Mouse (Mus musculus): ENCODE results near the gene L2hgdh. TPM values are rescaled to one million over a fixed set of nuclear protein-coding genes. Genes with fewer than 3 reads are reported as not detected.

Gene L2hgdh
- polyA plus RNA-seq, 1 experiment from 2014 or later: 9.0 TPM

- H3K27me3 ChIP-seq (replicated peaks; ENCODE audit: control insufficient read depth, insufficient read depth, low read length): no peaks in the 10 kb centered on the region
- H3K4me1 ChIP-seq (ENCODE audit: control insufficient read depth, insufficient read depth, low read length): no peaks in the 10 kb centered on the region
- no peak for DNase-seq (ENCODE audit: low spot score)
- no peak for ATAC-seq
- H3K4me3 ChIP-seq (ENCODE audit: low read depth, low read length): no peak overlapping the region
- H3K27ac ChIP-seq (ENCODE audit: low read depth, low read length): no peak overlapping the region
- no peaks in the 10 kb centered on the region for H3K36me3 ChIP-seq (ENCODE audit: control insufficient read depth, insufficient read depth, low read length)
- H3K9me3 ChIP-seq (replicated peaks; ENCODE audit: control insufficient read depth, low read length): no peaks in the 10 kb centered on the region
- H3K9ac ChIP-seq (ENCODE audit: low read length): no peak overlapping the region
- WGBS: 83% methylated on average over 3 of the region's 3 CpGs
- H3K4me2 ChIP-seq (ENCODE audit: low read length): no peak overlapping the region
These were observed 9.2 kb upstream of the L2hgdh start for GRCm38 (mm10) chr12:69733923-69734322.

- H3K36me3 ChIP-seq (ENCODE audit: control insufficient read depth, insufficient read depth, low read length): no peaks in the 10 kb centered on the region
These were observed 8.8 kb upstream of the L2hgdh start for GRCm38 (mm10) chr12:69733518-69733917.

GRCm38 (mm10) chr12:69732221-69732620 is 7.5 kb upstream of the L2hgdh start:
- no peaks in the 10 kb centered on the region for H3K36me3 ChIP-seq (ENCODE audit: control insufficient read depth, insufficient read depth, low read length)
- H3K4me1 ChIP-seq (ENCODE audit: control insufficient read depth, insufficient read depth, low read length): no peaks in the 10 kb centered on the region
- H3K27ac ChIP-seq (ENCODE audit: low read depth, low read length): no peak overlapping the region
- no peak overlapping the region for H3K4me3 ChIP-seq (ENCODE audit: low read depth, low read length)
- H3K9me3 ChIP-seq (replicated peaks; ENCODE audit: control insufficient read depth, low read length): no peaks in the 10 kb centered on the region
- no peaks in the 10 kb centered on the region for H3K27me3 ChIP-seq (replicated peaks; ENCODE audit: control insufficient read depth, insufficient read depth, low read length)
- no peak overlapping the region for H3K4me2 ChIP-seq (ENCODE audit: low read length)
- ATAC-seq (no peak), DNase-seq (ENCODE audit: low spot score) (no peak)
- no peak overlapping the region for H3K9ac ChIP-seq (ENCODE audit: low read length)
- WGBS: 46% methylated on average over 5 of the region's 5 CpGs

More at GRCm38 (mm10) chr12:69733518-69733917, 8.8 kb upstream of the L2hgdh start:
- H3K9ac ChIP-seq (ENCODE audit: low read length): no peak overlapping the region
- DNase-seq (ENCODE audit: low spot score): peak; percentile 86
- ATAC-seq: peak; percentile 65; the same call in 1 of the 2 replicates
- no peak overlapping the region for H3K4me3 ChIP-seq (ENCODE audit: low read depth, low read length)
- H3K4me1 ChIP-seq (ENCODE audit: control insufficient read depth, insufficient read depth, low read length): no peaks in the 10 kb centered on the region
- H3K9me3 ChIP-seq (replicated peaks; ENCODE audit: control insufficient read depth, low read length): no peaks in the 10 kb centered on the region
- no peaks in the 10 kb centered on the region for H3K27me3 ChIP-seq (replicated peaks; ENCODE audit: control insufficient read depth, insufficient read depth, low read length)
- WGBS: 9% methylated on average over 2 of the region's 2 CpGs
- no peak overlapping the region for H3K4me2 ChIP-seq (ENCODE audit: low read length)
- H3K27ac ChIP-seq (ENCODE audit: low read depth, low read length): no peak overlapping the region

- no peak for DNase-seq (ENCODE audit: low spot score)
- no peak for ATAC-seq
- no peaks in the 10 kb centered on the region for H3K9me3 ChIP-seq (replicated peaks; ENCODE audit: control insufficient read depth, low read length)
- H3K4me3 ChIP-seq (ENCODE audit: low read depth, low read length): no peak overlapping the region
- H3K27ac ChIP-seq (ENCODE audit: low read depth, low read length): no peak overlapping the region
- WGBS: 86% methylated on average over 1 of the region's 1 CpGs
- H3K9ac ChIP-seq (ENCODE audit: low read length): no peak overlapping the region
- no peaks in the 10 kb centered on the region for H3K4me1 ChIP-seq (ENCODE audit: control insufficient read depth, insufficient read depth, low read length)
- no peaks in the 10 kb centered on the region for H3K27me3 ChIP-seq (replicated peaks; ENCODE audit: control insufficient read depth, insufficient read depth, low read length)
- H3K36me3 ChIP-seq (ENCODE audit: control insufficient read depth, insufficient read depth, low read length): no peaks in the 10 kb centered on the region
- H3K4me2 ChIP-seq (ENCODE audit: low read length): no peak overlapping the region
These were observed 5.6 kb upstream of the L2hgdh start for GRCm38 (mm10) chr12:69730306-69730705.

GRCm38 (mm10) chr12:69729246-69729645 is 4.6 kb upstream of the L2hgdh start:
- Histone ChIP-seq H3K4me2 (ENCODE audit: low read length) (no peak overlapping the region), H3K9me3 (replicated peaks; ENCODE audit: control insufficient read depth, low read length) (no peaks in the 10 kb centered on the region), H3K36me3 (ENCODE audit: control insufficient read depth, insufficient read depth, low read length) (no peaks in the 10 kb centered on the region), H3K27me3 (replicated peaks; ENCODE audit: control insufficient read depth, insufficient read depth, low read length) (no peaks in the 10 kb centered on the region), H3K27ac (ENCODE audit: low read depth, low read length) (no peak overlapping the region; the same call in 1 of the 2 replicates), H3K9ac (ENCODE audit: low read length) (no peak overlapping the region), H3K4me1 (ENCODE audit: control insufficient read depth, insufficient read depth, low read length) (no peaks in the 10 kb centered on the region), H3K4me3 (ENCODE audit: low read depth, low read length) (no peak overlapping the region)
- 95% methylated on average over 1 of the region's 1 CpGs for WGBS
- DNase-seq (ENCODE audit: low spot score) (no peak), ATAC-seq (no peak)

GRCm38 (mm10) chr12:69724018-69724710 is 509 bp downstream of the L2hgdh start:
- H3K9me3 ChIP-seq (replicated peaks; ENCODE audit: control insufficient read depth, low read length): 0 out of 2 replicates have a peak, but pooled peaks cover 5% of the 10 kb centered on the region
- H3K9ac ChIP-seq (ENCODE audit: low read length): peak overlapping the region; percentile 68
- H3K4me3 ChIP-seq (ENCODE audit: low read depth, low read length): peak overlapping the region; percentile 65
- DNase-seq (ENCODE audit: low spot score): peak; percentile 5
- H3K36me3 ChIP-seq (ENCODE audit: control insufficient read depth, insufficient read depth, low read length): no peaks in the 10 kb centered on the region
- no peaks in the 10 kb centered on the region for H3K27me3 ChIP-seq (replicated peaks; ENCODE audit: control insufficient read depth, insufficient read depth, low read length)
- no peaks in the 10 kb centered on the region for H3K4me1 ChIP-seq (ENCODE audit: control insufficient read depth, insufficient read depth, low read length)
- peak; percentile 15; the same call in 1 of the 2 replicates for ATAC-seq
- H3K4me2 ChIP-seq (ENCODE audit: low read length): peak overlapping the region; percentile 86
- H3K27ac ChIP-seq (ENCODE audit: low read depth, low read length): peak overlapping the region; percentile 50; the same call in 1 of the 2 replicates
- WGBS: 3% methylated on average over 24 of the region's 24 CpGs

GRCm38 (mm10) chr12:69723376-69723775 is 1.3 kb downstream of the L2hgdh start:
- Histone ChIP-seq H3K4me3 (ENCODE audit: low read depth, low read length) (no peak overlapping the region), H3K9ac (ENCODE audit: low read length) (no peak overlapping the region), H3K27me3 (replicated peaks; ENCODE audit: control insufficient read depth, insufficient read depth, low read length) (no peaks in the 10 kb centered on the region), H3K4me2 (ENCODE audit: low read length) (peak overlapping the region; percentile 86), H3K36me3 (ENCODE audit: control insufficient read depth, insufficient read depth, low read length) (0 out of 2 replicates have a peak, but pooled peaks cover under 1% of the 10 kb centered on the region), H3K4me1 (ENCODE audit: control insufficient read depth, insufficient read depth, low read length) (no peaks in the 10 kb centered on the region), H3K9me3 (replicated peaks; ENCODE audit: control insufficient read depth, low read length) (0 out of 2 replicates have a peak, but pooled peaks cover 5% of the 10 kb centered on the region), H3K27ac (ENCODE audit: low read depth, low read length) (no peak overlapping the region)
- DNase-seq (ENCODE audit: low spot score): no peak
- WGBS: 57% methylated on average over 2 of the region's 2 CpGs
- no peak for ATAC-seq

- no peak overlapping the region for H3K4me2 ChIP-seq (ENCODE audit: low read length)
- no peak overlapping the region for H3K4me3 ChIP-seq (ENCODE audit: low read depth, low read length)
- H3K4me1 ChIP-seq (ENCODE audit: control insufficient read depth, insufficient read depth, low read length): no peaks in the 10 kb centered on the region
- no peak overlapping the region for H3K9ac ChIP-seq (ENCODE audit: low read length)
- H3K27me3 ChIP-seq (replicated peaks; ENCODE audit: control insufficient read depth, insufficient read depth, low read length): no peaks in the 10 kb centered on the region
- no peak overlapping the region for H3K27ac ChIP-seq (ENCODE audit: low read depth, low read length)
- 0 out of 2 replicates have a peak, but pooled peaks cover 3% of the 10 kb centered on the region for H3K36me3 ChIP-seq (ENCODE audit: control insufficient read depth, insufficient read depth, low read length)
- 91% methylated on average over 3 of the region's 3 CpGs for WGBS
- no peak for DNase-seq (ENCODE audit: low spot score)
- 0 out of 2 replicates have a peak, but pooled peaks cover 5% of the 10 kb centered on the region for H3K9me3 ChIP-seq (replicated peaks; ENCODE audit: control insufficient read depth, low read length)
- ATAC-seq: no peak
These were observed 1.8 kb downstream of the L2hgdh start for GRCm38 (mm10) chr12:69722857-69723256.

- no peak overlapping the region for H3K27ac ChIP-seq (ENCODE audit: low read depth, low read length)
- DNase-seq (ENCODE audit: low spot score) (no peak), ATAC-seq (no peak)
- 0 out of 2 replicates have a peak, but pooled peaks cover 3% of the 10 kb centered on the region for H3K36me3 ChIP-seq (ENCODE audit: control insufficient read depth, insufficient read depth, low read length)
- H3K4me1 ChIP-seq (ENCODE audit: control insufficient read depth, insufficient read depth, low read length): no peaks in the 10 kb centered on the region
- no peaks in the 10 kb centered on the region for H3K27me3 ChIP-seq (replicated peaks; ENCODE audit: control insufficient read depth, insufficient read depth, low read length)
- H3K4me3 ChIP-seq (ENCODE audit: low read depth, low read length): no peak overlapping the region
- H3K9ac ChIP-seq (ENCODE audit: low read length): no peak overlapping the region
- no peak overlapping the region for H3K4me2 ChIP-seq (ENCODE audit: low read length)
- H3K9me3 ChIP-seq (replicated peaks; ENCODE audit: control insufficient read depth, low read length): no peaks in the 10 kb centered on the region
These were observed 11.0 kb downstream of the L2hgdh start for GRCm38 (mm10) chr12:69713628-69714027.
